Mouse (Mus musculus): ENCODE measurements around the gene 4931428L18Rik. TPM values are rescaled to one million over a fixed set of nuclear protein-coding genes. Genes with fewer than 3 reads are reported as not detected.
A peak's percentile ranks its signal among the peaks of the same experiment; 100 is the strongest.

The 4931428L18Rik gene
- total and polyA plus RNA-seq, 2 experiments from 2014 or later, result not detected

GRCm38 (mm10) chr1:30948950-30949639 lies 273.4 kb downstream of the 4931428L18Rik start:
- no peak for TF ChIP-seq CTCF (IDR thresholded peaks at IDR 0.05; ENCODE audit: low read depth)
- no peaks in the 10 kb centered on the region for H3K27me3 ChIP-seq (ENCODE audit: insufficient read depth, low read length)
- ATAC-seq (peak; percentile 55), DNase-seq (ENCODE audit: low spot score) (peak; percentile 67)
- H3K4me2 ChIP-seq (ENCODE audit: low read depth, low read length), result peak overlapping the region; percentile 53
- peak overlapping the region; percentile 92 for H3K9ac ChIP-seq (replicated peaks; ENCODE audit: low read length)
- H3K9me3 ChIP-seq (ENCODE audit: low read length), result no peaks in the 10 kb centered on the region
- H3K27ac ChIP-seq, result peak overlapping the region; percentile 100
- peaks cover 6% of the 10 kb centered on the region; the same call in 1 of the 2 replicates for H3K36me3 ChIP-seq (ENCODE audit: insufficient read depth, low read length)
- H3K4me1 ChIP-seq (ENCODE audit: insufficient read depth, low read length), result 0 out of 2 replicates have a peak, but pooled peaks cover 4% of the 10 kb centered on the region
- H3K4me3 ChIP-seq (ENCODE audit: low read length), result peak overlapping the region; percentile 95
- 1% methylated on average over 73 of the region's 85 CpGs for WGBS

GRCm38 (mm10) chr1:30948361-30948949 lies 274.0 kb downstream of the 4931428L18Rik start:
- Histone ChIP-seq H3K4me3 (ENCODE audit: low read length) (peak overlapping the region; percentile 95), H3K4me1 (ENCODE audit: insufficient read depth, low read length) (0 out of 2 replicates have a peak, but pooled peaks cover 4% of the 10 kb centered on the region), H3K9me3 (ENCODE audit: low read length) (no peaks in the 10 kb centered on the region), H3K9ac (replicated peaks; ENCODE audit: low read length) (peak overlapping the region; percentile 92), H3K36me3 (ENCODE audit: insufficient read depth, low read length) (peaks cover 12% of the 10 kb centered on the region), H3K27me3 (ENCODE audit: insufficient read depth, low read length) (no peaks in the 10 kb centered on the region), H3K27ac (peak overlapping the region; percentile 100), H3K4me2 (ENCODE audit: low read depth, low read length) (peak overlapping the region; percentile 53)
- peak; percentile 67 for TF ChIP-seq CTCF (IDR thresholded peaks at IDR 0.05; ENCODE audit: low read depth)
- under 1% methylated on average over 16 of the region's 16 CpGs for WGBS
- DNase-seq (ENCODE audit: low spot score), result peak; percentile 84
- no peak for ATAC-seq

Other genes starting within 250 kb of the 4931428L18Rik start
- not detected in 2 replicates for gene AC153137.1, start 244.7 kb downstream of the 4931428L18Rik start, total RNA-seq (2014; rRNA removed)
- not detected in 2 replicates for gene AC153137.1, start 244.7 kb downstream of the 4931428L18Rik start, polyA plus RNA-seq (2015; fragmentation: Nextera tagmentation; extraction: Ambion mirVana)
- 0.83 TPM in 1 of 2 replicates, not detected in the other for gene Lgsn, start 46.3 kb downstream of the 4931428L18Rik start, total RNA-seq (2014; rRNA removed)
- 0.11 TPM in 1 of 2 replicates, not detected in the other for gene Lgsn, start 46.3 kb downstream of the 4931428L18Rik start, polyA plus RNA-seq (2015; fragmentation: Nextera tagmentation; extraction: Ambion mirVana)
- not detected in 2 replicates for gene Pih1d3, start 154 bp upstream of the 4931428L18Rik start, total RNA-seq (2014; rRNA removed)
- not detected in 2 replicates for gene Pih1d3, start 154 bp upstream of the 4931428L18Rik start, polyA plus RNA-seq (2015; fragmentation: Nextera tagmentation; extraction: Ambion mirVana)

Data from hindbrain, postnatal 0 days (tissue).